Mouse (Mus musculus): ENCODE measurements around the gene Gm20708. TPM values are rescaled to one million over a fixed set of nuclear protein-coding genes. Genes with fewer than 3 reads are reported as not detected.
"Not testable (repeated sequence)": the region's sequence is repeated elsewhere in the genome, so short reads cannot be mapped to it uniquely, and the experiment has no call there.

Gene Gm20708
- polyA plus RNA-seq, 1 experiment from 2014 or later: 0.78 TPM

DNA sequence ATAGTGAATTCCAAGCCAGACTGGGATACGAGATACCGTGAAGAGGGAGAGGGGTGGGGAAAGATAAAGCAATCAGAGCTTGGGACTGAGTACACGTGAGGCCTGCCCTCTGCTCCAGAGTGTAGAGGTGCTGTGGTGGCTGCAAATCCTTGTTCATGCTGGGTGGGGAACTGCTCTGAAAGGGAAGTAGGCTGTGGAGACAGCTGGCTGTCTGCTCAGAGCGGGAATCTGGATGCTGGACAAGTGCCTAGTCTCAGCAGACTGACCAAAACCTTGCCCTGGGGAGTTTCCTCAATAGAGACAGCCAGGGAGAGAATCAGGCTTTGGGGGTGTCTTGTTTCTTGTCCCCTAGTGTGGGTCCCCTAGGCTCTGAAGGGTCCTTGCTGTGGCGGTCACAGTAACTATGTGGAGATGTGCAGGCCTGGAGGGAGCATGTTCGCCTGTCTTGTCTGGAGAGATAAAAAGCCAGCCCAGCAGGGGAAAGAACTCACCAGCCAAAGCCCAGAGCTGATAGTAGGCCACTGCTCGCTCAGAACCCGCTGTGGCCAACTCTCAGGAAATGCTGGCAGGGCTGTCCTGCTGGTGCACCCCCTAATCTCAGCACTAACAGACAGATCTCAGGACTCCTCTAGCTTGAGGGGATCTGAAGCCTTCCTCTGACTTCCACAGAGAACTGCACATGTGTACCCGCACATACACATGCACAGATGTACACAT, 19.6 kb downstream of the Gm20708 start:
- ChIA-PET POLR2A (interaction anchor here (0.6 kb wide), 1 partner anchor 20 kb away, joined by 3 read pairs; the partner anchor contains the start of gene Birc5), CTCF (no interaction called here)
- H3K27me3 ChIP-seq: no peaks in the 10 kb centered on the region
- DNase-seq (ENCODE audit: low read depth, low spot score) (no peak), ATAC-seq (no peak)
- TF ChIP-seq CTCF (IDR thresholded peaks at IDR 0.05): no peak
- in situ Hi-C loops (cut with MboI; ENCODE audit: low pct_unique_long_range_greater_than_20kb): loop anchor here (5.0 kb wide), 1 partner anchor 122 kb away; no protein-coding TSS in a partner anchor

DNA sequence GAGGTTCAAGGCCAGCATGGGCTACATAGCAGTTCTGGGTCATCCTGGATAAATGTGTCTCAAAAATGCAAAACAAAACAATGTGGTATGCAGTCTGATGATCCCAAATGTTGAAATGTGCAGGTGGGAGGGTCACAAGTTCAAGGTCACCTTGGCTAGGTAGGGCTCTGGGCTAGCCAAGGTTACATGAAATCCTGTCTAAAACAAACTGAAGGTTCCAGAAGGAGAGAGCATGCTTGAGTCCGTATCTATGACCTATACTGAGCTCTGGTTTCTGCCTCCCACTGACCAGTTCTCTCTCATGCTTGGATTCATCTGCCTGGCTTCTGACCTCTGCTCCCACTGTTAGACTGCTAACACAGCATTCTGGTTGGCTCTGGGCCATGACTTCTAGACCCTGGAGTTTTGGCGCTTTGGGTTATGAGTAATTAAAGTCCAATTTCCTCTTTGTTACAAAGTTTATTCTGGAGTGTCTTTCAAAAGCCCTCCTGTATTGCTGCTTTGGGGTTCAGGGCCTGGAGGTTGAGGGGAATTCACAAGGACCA, 20.3 kb downstream of the Gm20708 start:
- ChIA-PET POLR2A (interaction anchor here (0.6 kb wide), 1 partner anchor 19 kb away, joined by 3 read pairs; the partner anchor contains the start of gene Birc5), CTCF (no interaction called here)
- ATAC-seq (no peak), DNase-seq (ENCODE audit: low read depth, low spot score) (no peak)
- no peaks in the 10 kb centered on the region for H3K27me3 ChIP-seq
- no peak for TF ChIP-seq CTCF (IDR thresholded peaks at IDR 0.05)
- in situ Hi-C loops (cut with MboI; ENCODE audit: low pct_unique_long_range_greater_than_20kb): loop anchor here (5.0 kb wide), 1 partner anchor 122 kb away; no protein-coding TSS in a partner anchor

DNA sequence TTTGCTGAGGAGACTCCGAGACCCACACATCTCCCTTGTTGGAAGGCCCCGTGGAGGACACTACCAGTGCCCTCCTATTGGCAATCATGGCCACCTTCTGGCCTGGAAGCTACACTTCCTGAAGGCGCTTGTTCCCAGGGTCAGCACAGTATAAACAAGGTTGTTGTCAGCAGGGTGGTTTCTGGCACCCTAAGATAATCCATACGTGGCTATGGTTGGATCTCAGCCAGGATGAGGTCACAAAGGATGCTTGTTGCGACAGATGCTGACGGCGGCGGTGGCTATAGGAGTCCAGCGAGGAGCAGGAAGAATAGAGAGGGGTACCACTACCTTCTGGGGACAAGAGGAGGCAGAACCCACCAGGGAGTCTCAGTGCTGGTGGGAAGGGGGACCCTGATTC, 20.9 kb downstream of the Gm20708 start:
- no peaks in the 10 kb centered on the region for H3K27me3 ChIP-seq
- CTCF ChIA-PET: no interaction called here
- in situ Hi-C loops (cut with MboI; ENCODE audit: low pct_unique_long_range_greater_than_20kb): no loop called here
- POLR2A ChIA-PET: no interaction called here
- ATAC-seq (no peak), DNase-seq (ENCODE audit: low read depth, low spot score) (no peak)
- TF ChIP-seq CTCF (IDR thresholded peaks at IDR 0.05): no peak

DNA sequence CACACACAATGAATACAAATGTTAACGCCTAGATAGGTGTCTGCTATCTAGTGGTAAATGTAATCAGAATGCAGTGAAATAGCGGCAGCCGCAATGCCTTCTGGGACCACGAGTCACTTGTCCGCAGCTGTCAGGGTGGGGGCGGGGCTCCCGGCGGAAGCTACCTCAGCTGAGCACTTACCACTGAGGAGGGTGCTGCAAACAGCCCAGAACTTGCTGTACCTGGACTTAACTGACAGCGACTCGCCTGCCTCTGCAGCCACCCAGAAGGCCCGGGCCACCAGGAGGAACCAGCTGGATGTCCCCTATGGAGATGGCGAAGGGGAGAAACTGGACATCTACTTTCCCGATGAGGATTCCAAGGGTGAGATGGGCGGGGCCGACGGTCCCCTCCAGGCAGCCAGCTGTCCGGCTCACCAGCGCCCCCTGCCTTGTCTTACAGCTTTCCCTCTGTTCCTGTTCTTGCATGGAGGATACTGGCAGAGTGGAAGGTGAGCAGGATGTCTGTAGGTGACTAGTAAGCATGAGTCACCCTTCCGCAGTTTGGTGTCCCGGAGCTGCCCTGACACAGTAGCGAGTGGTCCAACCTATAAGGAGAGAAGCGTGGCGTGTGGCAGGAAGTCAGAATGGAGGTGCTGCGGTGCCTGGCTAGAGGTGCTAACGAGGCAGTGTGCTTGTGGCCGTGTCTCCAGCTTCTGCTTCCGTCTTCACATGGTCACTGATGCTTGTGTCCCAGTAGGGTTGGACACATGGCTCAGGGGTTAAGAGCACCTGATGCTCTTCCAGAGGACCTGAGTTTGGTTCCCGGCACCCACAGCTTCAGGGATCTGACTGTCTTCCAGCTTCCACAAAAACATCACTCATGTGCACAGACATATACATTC, 22.9 kb downstream of the Gm20708 start:
- ATAC-seq: no peak
- no peak for TF ChIP-seq CTCF (IDR thresholded peaks at IDR 0.05)
- no peak for DNase-seq (ENCODE audit: low read depth, low spot score)
- ChIA-PET CTCF (interaction anchor here (1.2 to 1.3 kb wide), 2 partner anchors 10 to 42 kb away, joined by 3 read pairs; no protein-coding TSS in a partner anchor), POLR2A (interaction anchor here (0.7 kb wide), 1 partner anchor 13 kb away, joined by 3 read pairs; no protein-coding TSS in a partner anchor)
- in situ Hi-C loops (cut with MboI; ENCODE audit: low pct_unique_long_range_greater_than_20kb): no loop called here
- no peaks in the 10 kb centered on the region for H3K27me3 ChIP-seq

DNA sequence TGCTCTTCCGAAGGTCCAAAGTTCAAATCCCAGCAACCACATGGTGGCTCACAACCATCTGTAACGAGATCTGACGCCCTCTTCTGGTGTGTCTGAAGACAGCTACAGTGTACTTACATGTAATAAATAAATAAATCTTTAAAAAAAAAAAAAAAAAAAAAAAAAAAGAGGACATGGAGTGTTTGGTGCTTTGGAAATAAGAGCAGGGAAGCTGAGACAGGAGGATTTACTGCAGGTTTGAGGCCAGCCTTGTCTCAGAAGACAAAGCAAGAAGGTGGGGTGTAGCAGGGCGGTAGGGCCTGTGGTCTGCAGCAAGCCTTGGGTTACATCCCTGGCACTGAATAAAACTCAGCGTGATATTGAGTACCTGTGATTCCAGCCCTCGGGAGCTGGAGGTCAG, 24.0 kb downstream of the Gm20708 start:
- CTCF ChIA-PET; ATAC-seq; DNase-seq (ENCODE audit: low read depth, low spot score); in situ Hi-C loops (cut with MboI; ENCODE audit: low pct_unique_long_range_greater_than_20kb); H3K27me3 ChIP-seq: not testable (repeated sequence)
- POLR2A ChIA-PET: interaction anchor here (0.8 to 1.0 kb wide), 2 partner anchors 9 to 16 kb away, joined by 3 to 4 read pairs; no protein-coding TSS in a partner anchor

DNA sequence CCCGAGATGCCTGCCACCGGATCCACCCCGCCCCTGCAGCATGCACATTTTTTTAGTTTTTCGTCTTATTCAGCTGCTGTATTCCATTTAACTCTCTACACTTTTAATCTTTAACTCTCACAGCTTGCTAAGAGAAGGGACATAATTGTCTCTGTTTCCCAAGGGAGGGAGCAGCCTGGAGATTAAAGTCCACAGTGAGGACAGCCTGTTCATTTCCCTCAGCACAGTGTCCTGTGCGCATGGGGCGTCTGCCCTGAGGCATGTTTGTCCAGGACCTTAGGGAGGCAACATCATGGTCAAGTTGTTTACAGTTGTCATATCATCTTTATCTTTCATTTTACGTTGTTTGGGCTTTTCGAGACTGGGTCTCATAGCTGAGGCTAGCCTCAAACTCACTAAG, 24.6 kb downstream of the Gm20708 start:
- no peak for TF ChIP-seq CTCF (IDR thresholded peaks at IDR 0.05)
- POLR2A ChIA-PET: interaction anchor here (0.8 to 1.0 kb wide), 2 partner anchors 9 to 16 kb away, joined by 3 to 4 read pairs; no protein-coding TSS in a partner anchor
- H3K27me3 ChIP-seq: no peaks in the 10 kb centered on the region
- no peak for DNase-seq (ENCODE audit: low read depth, low spot score)
- in situ Hi-C loops (cut with MboI; ENCODE audit: low pct_unique_long_range_greater_than_20kb): no loop called here
- CTCF ChIA-PET: no interaction called here
- ATAC-seq: no peak

DNA sequence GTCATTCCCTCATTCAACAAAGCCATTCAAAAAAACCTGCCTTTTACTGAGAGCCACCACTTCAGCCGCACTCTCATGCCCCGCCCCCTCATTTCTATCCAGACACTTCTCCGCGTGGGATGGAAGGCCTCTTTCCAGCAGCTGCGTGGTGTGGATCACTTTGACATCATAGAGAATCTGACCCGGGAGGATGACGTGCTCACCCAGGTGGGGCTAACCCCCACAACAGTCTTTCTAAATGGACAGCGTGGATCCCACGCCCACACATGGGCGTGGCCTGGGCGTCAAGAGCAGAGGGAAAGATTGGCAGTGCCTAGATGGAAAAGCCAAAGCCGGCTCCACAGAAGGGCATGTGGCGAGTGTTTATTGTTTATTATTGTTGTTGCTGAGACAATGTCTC, 26.8 kb downstream of the Gm20708 start:
- CTCF ChIA-PET: no interaction called here
- no peak for TF ChIP-seq CTCF (IDR thresholded peaks at IDR 0.05)
- no peak for ATAC-seq
- POLR2A ChIA-PET: interaction anchor here (1.2 kb wide), 1 partner anchor 21 kb away, joined by 3 read pairs; no protein-coding TSS in a partner anchor
- no peaks in the 10 kb centered on the region for H3K27me3 ChIP-seq
- in situ Hi-C loops (cut with MboI; ENCODE audit: low pct_unique_long_range_greater_than_20kb): no loop called here
- DNase-seq (ENCODE audit: low read depth, low spot score): no peak

DNA sequence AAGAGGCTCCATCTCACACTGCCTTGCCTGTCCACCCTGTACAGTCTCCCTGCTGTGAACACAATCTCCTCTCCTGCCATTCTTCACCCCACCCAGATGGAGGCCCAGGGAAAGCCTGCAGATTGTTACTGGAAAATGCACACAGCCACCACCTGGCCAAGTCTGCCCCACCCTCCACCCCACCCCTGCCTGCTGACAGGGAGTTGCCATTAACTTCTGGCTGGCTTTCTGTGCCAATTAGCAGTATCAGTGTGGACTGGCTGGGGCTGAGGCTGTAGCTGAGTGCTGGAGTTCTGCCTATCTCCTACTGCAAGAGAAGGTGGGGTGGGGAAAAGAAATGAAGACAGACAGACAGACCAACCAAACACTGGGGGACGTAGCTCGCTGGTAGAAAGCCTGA, 29.1 kb downstream of the Gm20708 start:
- no peak for TF ChIP-seq CTCF (IDR thresholded peaks at IDR 0.05)
- ATAC-seq (no peak), DNase-seq (ENCODE audit: low read depth, low spot score) (no peak)
- in situ Hi-C loops (cut with MboI; ENCODE audit: low pct_unique_long_range_greater_than_20kb): no loop called here
- ChIA-PET POLR2A (no interaction called here), CTCF (no interaction called here)
- no peaks in the 10 kb centered on the region for H3K27me3 ChIP-seq

DNA sequence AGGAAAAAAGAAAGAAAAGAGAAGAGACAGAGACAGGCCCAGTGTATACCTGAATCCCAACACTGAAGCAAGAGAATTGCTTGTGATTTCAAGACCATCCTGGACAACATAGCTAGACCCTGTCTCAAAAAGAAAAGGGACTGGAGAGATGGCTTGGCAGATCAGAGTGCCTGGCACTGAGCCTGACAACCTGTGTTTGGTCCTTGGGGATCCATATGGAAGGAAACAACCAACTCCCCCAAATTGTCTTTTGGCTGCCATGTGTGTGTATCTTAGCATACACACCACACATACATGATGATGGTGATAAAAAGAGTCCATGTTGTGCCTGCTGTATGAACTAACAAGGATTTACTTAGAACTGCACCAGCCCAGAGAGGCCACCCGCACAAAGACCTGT, 29.6 kb downstream of the Gm20708 start:
- ChIA-PET POLR2A (no interaction called here), CTCF (no interaction called here)
- no peak for TF ChIP-seq CTCF (IDR thresholded peaks at IDR 0.05)
- no peak for ATAC-seq
- in situ Hi-C loops (cut with MboI; ENCODE audit: low pct_unique_long_range_greater_than_20kb): no loop called here
- DNase-seq (ENCODE audit: low read depth, low spot score): no peak
- H3K27me3 ChIP-seq: no peaks in the 10 kb centered on the region

DNA sequence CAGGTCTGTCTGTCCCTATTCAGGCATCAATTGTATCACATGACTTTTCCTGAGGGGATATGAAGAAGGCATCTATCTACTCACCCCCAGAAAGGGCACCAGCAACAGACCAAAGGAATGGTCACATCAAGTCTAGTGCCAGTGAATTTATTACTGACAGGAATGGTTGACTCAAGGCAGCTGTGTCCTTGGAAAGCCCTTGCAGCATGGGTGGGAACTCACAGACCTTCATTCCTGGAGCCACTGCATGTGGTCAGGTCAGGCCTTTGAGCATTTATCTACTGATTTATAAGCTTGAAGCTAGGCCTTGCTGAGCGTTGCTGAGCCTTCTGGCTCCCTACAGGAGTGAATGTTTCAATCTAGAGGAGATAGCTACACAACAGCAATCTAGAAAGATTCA, 31.4 kb downstream of the Gm20708 start:
- ChIA-PET POLR2A (no interaction called here), CTCF (no interaction called here)
- no peak for TF ChIP-seq CTCF (IDR thresholded peaks at IDR 0.05)
- H3K27me3 ChIP-seq: no peaks in the 10 kb centered on the region
- ATAC-seq (no peak), DNase-seq (ENCODE audit: low read depth, low spot score) (no peak)
- in situ Hi-C loops (cut with MboI; ENCODE audit: low pct_unique_long_range_greater_than_20kb): no loop called here

DNA sequence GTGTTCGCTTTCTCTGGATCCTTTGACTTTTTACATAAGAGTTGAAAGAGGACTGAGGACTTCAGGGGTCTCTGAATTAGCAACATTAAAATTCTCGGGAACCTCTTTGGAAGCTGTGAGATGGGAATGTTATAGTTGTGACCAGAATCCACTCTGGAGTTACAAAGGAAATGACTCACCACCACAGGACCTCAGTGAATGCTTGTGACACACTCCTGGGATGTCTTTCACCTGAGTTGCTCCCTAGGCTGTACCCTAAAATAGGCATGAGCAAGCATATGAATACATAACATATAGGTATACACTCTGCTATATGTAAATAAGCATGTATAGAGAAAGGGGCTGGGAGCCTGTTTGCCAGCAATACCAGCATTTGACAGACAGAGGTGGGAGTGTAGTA, 34.0 kb downstream of the Gm20708 start:
- ATAC-seq (no peak), DNase-seq (ENCODE audit: low read depth, low spot score) (no peak)
- CTCF ChIA-PET: no interaction called here
- in situ Hi-C loops (cut with MboI; ENCODE audit: low pct_unique_long_range_greater_than_20kb): no loop called here
- TF ChIP-seq CTCF (IDR thresholded peaks at IDR 0.05): no peak
- POLR2A ChIA-PET: no interaction called here
- H3K27me3 ChIP-seq: no peaks in the 10 kb centered on the region
